Mouse (Mus musculus): ENCODE data around the gene Zfp62. TPM values are rescaled to one million over a fixed set of nuclear protein-coding genes. Genes with fewer than 3 reads are reported as not detected.
A peak's percentile ranks its signal among the peaks of the same experiment; 100 is the strongest.
"Not testable (repeated sequence)": the region's sequence is repeated elsewhere in the genome, so short reads cannot be mapped to it uniquely, and the experiment has no call there.

Gene Zfp62
- total RNA-seq (2017), result 144 and 155 TPM in 2 replicates

GRCm38 (mm10) chr11:49203129-49203768 lies at the start of gene Zfp62:
Gene Zfp62 (plus strand): TSS chr11:49203292.
- peak; percentile 80 for ATAC-seq (replicated peaks in 1 of 2; ENCODE audit: insufficient read depth in 1 of 2, low FRiP score in 2 of 2, low TSS enrichment in 1 of 2, low read depth in 1 of 2, poor library complexity in 2 of 2, severe bottlenecking in 2 of 2)

GRCm38 (mm10) chr11:49154077-49154476 lies 49.0 kb upstream of the Zfp62 start, which contains the start of gene Olfr1394:
Gene Olfr1394 (plus strand): TSS chr11:49154377.
- no peak for ATAC-seq (replicated peaks in 1 of 2; ENCODE audit: insufficient read depth in 1 of 2, low FRiP score in 2 of 2, low TSS enrichment in 1 of 2, low read depth in 1 of 2, poor library complexity in 2 of 2, severe bottlenecking in 2 of 2)

GRCm38 (mm10) chr11:49156821-49157814 lies 46.0 kb upstream of the Zfp62 start:
- no peak; a peak in 1 of 4 replicates for ATAC-seq (replicated peaks in 1 of 2; ENCODE audit: insufficient read depth in 1 of 2, low FRiP score in 2 of 2, low TSS enrichment in 1 of 2, low read depth in 1 of 2, poor library complexity in 2 of 2, severe bottlenecking in 2 of 2)

GRCm38 (mm10) chr11:49168839-49169611 lies 34.1 kb upstream of the Zfp62 start:
- peak; percentile 23 to 44; a peak in 2 of 4 replicates for ATAC-seq (replicated peaks in 1 of 2; ENCODE audit: insufficient read depth in 1 of 2, low FRiP score in 2 of 2, low TSS enrichment in 1 of 2, low read depth in 1 of 2, poor library complexity in 2 of 2, severe bottlenecking in 2 of 2)

- ATAC-seq (replicated peaks in 1 of 2; ENCODE audit: insufficient read depth in 1 of 2, low FRiP score in 2 of 2, low TSS enrichment in 1 of 2, low read depth in 1 of 2, poor library complexity in 2 of 2, severe bottlenecking in 2 of 2), result peak; percentile 77 to 83
These were observed 32.5 kb upstream of the Zfp62 start for GRCm38 (mm10) chr11:49170576-49170975.

- ATAC-seq (replicated peaks in 1 of 2; ENCODE audit: insufficient read depth in 1 of 2, low FRiP score in 2 of 2, low TSS enrichment in 1 of 2, low read depth in 1 of 2, poor library complexity in 2 of 2, severe bottlenecking in 2 of 2), result peak; percentile 86 to 91
These were observed 27.7 kb upstream of the Zfp62 start for GRCm38 (mm10) chr11:49175345-49175744.

- not testable (repeated sequence) for ATAC-seq (replicated peaks in 1 of 2; ENCODE audit: insufficient read depth in 1 of 2, low FRiP score in 2 of 2, low TSS enrichment in 1 of 2, low read depth in 1 of 2, poor library complexity in 2 of 2, severe bottlenecking in 2 of 2)
These were observed 26.9 kb upstream of the Zfp62 start for GRCm38 (mm10) chr11:49176047-49176779.

GRCm38 (mm10) chr11:49183172-49183571 lies 19.9 kb upstream of the Zfp62 start:
- ATAC-seq (replicated peaks in 1 of 2; ENCODE audit: insufficient read depth in 1 of 2, low FRiP score in 2 of 2, low TSS enrichment in 1 of 2, low read depth in 1 of 2, poor library complexity in 2 of 2, severe bottlenecking in 2 of 2), result no peak

GRCm38 (mm10) chr11:49186452-49186851 lies 16.6 kb upstream of the Zfp62 start:
- no peak for ATAC-seq (replicated peaks in 1 of 2; ENCODE audit: insufficient read depth in 1 of 2, low FRiP score in 2 of 2, low TSS enrichment in 1 of 2, low read depth in 1 of 2, poor library complexity in 2 of 2, severe bottlenecking in 2 of 2)

GRCm38 (mm10) chr11:49186955-49187488 lies 16.1 kb upstream of the Zfp62 start, which contains the start of gene Btnl9:
Gene Btnl9 (minus strand): TSS chr11:49187159.
- ATAC-seq (replicated peaks in 1 of 2; ENCODE audit: insufficient read depth in 1 of 2, low FRiP score in 2 of 2, low TSS enrichment in 1 of 2, low read depth in 1 of 2, poor library complexity in 2 of 2, severe bottlenecking in 2 of 2), result no peak

GRCm38 (mm10) chr11:49187701-49188100 lies 15.4 kb upstream of the Zfp62 start:
- ATAC-seq (replicated peaks in 1 of 2; ENCODE audit: insufficient read depth in 1 of 2, low FRiP score in 2 of 2, low TSS enrichment in 1 of 2, low read depth in 1 of 2, poor library complexity in 2 of 2, severe bottlenecking in 2 of 2), result no peak

GRCm38 (mm10) chr11:49189737-49190136 lies 13.4 kb upstream of the Zfp62 start:
- ATAC-seq (replicated peaks in 1 of 2; ENCODE audit: insufficient read depth in 1 of 2, low FRiP score in 2 of 2, low TSS enrichment in 1 of 2, low read depth in 1 of 2, poor library complexity in 2 of 2, severe bottlenecking in 2 of 2), result peak in 1 of 2 experiments; percentile 76; a peak in 2 of 4 replicates

- ATAC-seq (replicated peaks in 1 of 2; ENCODE audit: insufficient read depth in 1 of 2, low FRiP score in 2 of 2, low TSS enrichment in 1 of 2, low read depth in 1 of 2, poor library complexity in 2 of 2, severe bottlenecking in 2 of 2), result no peak
These were observed 12.0 kb upstream of the Zfp62 start for GRCm38 (mm10) chr11:49191083-49191482.

- ATAC-seq (replicated peaks in 1 of 2; ENCODE audit: insufficient read depth in 1 of 2, low FRiP score in 2 of 2, low TSS enrichment in 1 of 2, low read depth in 1 of 2, poor library complexity in 2 of 2, severe bottlenecking in 2 of 2), result not testable (repeated sequence)
These were observed 8.3 kb upstream of the Zfp62 start for GRCm38 (mm10) chr11:49194771-49195170.

- 0 out of 4 replicates have a peak, but pooled peaks of 1 of the 2 experiments have one; percentile 14 for ATAC-seq (replicated peaks in 1 of 2; ENCODE audit: insufficient read depth in 1 of 2, low FRiP score in 2 of 2, low TSS enrichment in 1 of 2, low read depth in 1 of 2, poor library complexity in 2 of 2, severe bottlenecking in 2 of 2)
These were observed 7.2 kb upstream of the Zfp62 start for GRCm38 (mm10) chr11:49195819-49196322.

GRCm38 (mm10) chr11:49200666-49201065 lies 2.4 kb upstream of the Zfp62 start:
- no peak for ATAC-seq (replicated peaks in 1 of 2; ENCODE audit: insufficient read depth in 1 of 2, low FRiP score in 2 of 2, low TSS enrichment in 1 of 2, low read depth in 1 of 2, poor library complexity in 2 of 2, severe bottlenecking in 2 of 2)
